Mouse (Mus musculus): Measurements from ENCODE around the gene Rhoc.

The Rhoc gene

GRCm38 (mm10) chr3:104816130-104816529, 28.0 kb downstream of the Rhoc start:
- DNase-seq (ENCODE audit: low read depth, low spot score): no peak

GRCm38 (mm10) chr3:104817481-104817990, 29.4 kb downstream of the Rhoc start:
- DNase-seq (ENCODE audit: low read depth, low spot score): peak; percentile 56

GRCm38 (mm10) chr3:104817991-104818748, 30.0 kb downstream of the Rhoc start, which contains the start of gene Mov10:
TSS of gene Mov10 (minus strand) at chr3:104818563.
- DNase-seq (ENCODE audit: low read depth, low spot score): peak; percentile 86

- peak; percentile 54 for DNase-seq (ENCODE audit: low read depth, low spot score)
Measured at GRCm38 (mm10) chr3:104818749-104819134, 30.6 kb downstream of the Rhoc start.

- DNase-seq (ENCODE audit: low read depth, low spot score): no peak
Measured at GRCm38 (mm10) chr3:104820426-104820825, 32.3 kb downstream of the Rhoc start.

- no peak for DNase-seq (ENCODE audit: low read depth, low spot score)
Measured at GRCm38 (mm10) chr3:104822413-104822812, 34.2 kb downstream of the Rhoc start.

- no peak for DNase-seq (ENCODE audit: low read depth, low spot score)
Measured at GRCm38 (mm10) chr3:104835797-104836196, 47.6 kb downstream of the Rhoc start.

- DNase-seq (ENCODE audit: low read depth, low spot score): no peak
Measured at GRCm38 (mm10) chr3:104841049-104841448, 52.9 kb downstream of the Rhoc start.

Data from 3T3-L1 (cell line).